Mouse (Mus musculus) thymus, postnatal 25 days (tissue): ENCODE results near the gene Hdac4.

Experiments
- DNase-seq: peaks from one replicate; pipeline ENCODE4 v3.0.0; 2022

The Hdac4 gene

GRCm38 (mm10) chr1:91954954-91955353 lies 240.5 kb downstream of the Hdac4 start:
- DNase-seq = no peak

GRCm38 (mm10) chr1:91952912-91953311 lies 242.6 kb downstream of the Hdac4 start:
- no peak for DNase-seq

- DNase-seq = no peak
Measured at GRCm38 (mm10) chr1:91947441-91947840, 248.1 kb downstream of the Hdac4 start.

GRCm38 (mm10) chr1:91942583-91942982 lies 252.9 kb downstream of the Hdac4 start:
- DNase-seq = no peak

GRCm38 (mm10) chr1:91942031-91942430 lies 253.5 kb downstream of the Hdac4 start:
- no peak for DNase-seq

- DNase-seq = no peak
Measured at GRCm38 (mm10) chr1:91941094-91941493, 254.4 kb downstream of the Hdac4 start.

GRCm38 (mm10) chr1:91935171-91935570 lies 260.3 kb downstream of the Hdac4 start:
- DNase-seq = no peak

- no peak for DNase-seq
Measured at GRCm38 (mm10) chr1:91933681-91934080, 261.8 kb downstream of the Hdac4 start.

- DNase-seq = no peak
Measured at GRCm38 (mm10) chr1:91932221-91932620, 263.3 kb downstream of the Hdac4 start.

GRCm38 (mm10) chr1:91931786-91932185 lies 263.7 kb downstream of the Hdac4 start:
- no peak for DNase-seq

- no peak for DNase-seq
Measured at GRCm38 (mm10) chr1:91931196-91931595, 264.3 kb downstream of the Hdac4 start.

- DNase-seq = no peak
Measured at GRCm38 (mm10) chr1:91929051-91929450, 266.4 kb downstream of the Hdac4 start.

- no peak for DNase-seq
Measured at GRCm38 (mm10) chr1:91927536-91928315, 267.8 kb downstream of the Hdac4 start.

GRCm38 (mm10) chr1:91923567-91923966 lies 271.9 kb downstream of the Hdac4 start:
- no peak for DNase-seq

GRCm38 (mm10) chr1:91922235-91923152 lies 273.0 kb downstream of the Hdac4 start:
- no peak for DNase-seq

- DNase-seq = no peak
Measured at GRCm38 (mm10) chr1:91921702-91922101, 273.8 kb downstream of the Hdac4 start.

GRCm38 (mm10) chr1:91921279-91921678 lies 274.2 kb downstream of the Hdac4 start:
- no peak for DNase-seq

- DNase-seq = no peak
Measured at GRCm38 (mm10) chr1:91920038-91920589, 275.4 kb downstream of the Hdac4 start.

GRCm38 (mm10) chr1:91918257-91918800 lies 277.2 kb downstream of the Hdac4 start:
- DNase-seq = no peak

- DNase-seq = no peak
Measured at GRCm38 (mm10) chr1:91917596-91917995, 277.9 kb downstream of the Hdac4 start.

GRCm38 (mm10) chr1:91915961-91916360 lies 279.5 kb downstream of the Hdac4 start:
- DNase-seq = no peak

- no peak for DNase-seq
Measured at GRCm38 (mm10) chr1:91914648-91915047, 280.9 kb downstream of the Hdac4 start.

- DNase-seq = peak; percentile 47
Measured at GRCm38 (mm10) chr1:91913850-91914249, 281.6 kb downstream of the Hdac4 start.
